Mouse (Mus musculus) lung, adult 2 months (tissue): ENCODE results near the gene Rab8b.

Source experiments
- CTCF ChIP-seq: fragments of 200-500 bp; IDR thresholded peaks from 2 replicates; pipeline ENCODE4 v1.5.1; 2011; ENCODE audit warnings: mild to moderate bottlenecking, low read length, control low read depth; ENCODE audit not compliant: insufficient read depth
- POLR2A ChIP-seq: fragments of 200-500 bp; IDR thresholded peaks from 2 replicates; pipeline ENCODE4 v1.6.1; 2011; ENCODE audit warnings: low read depth, mild to moderate bottlenecking, control low read depth, low read length, borderline replicate concordance; ENCODE audit errors: extremely low read depth

GRCm38 (mm10) chr9:66895995-66896394, 23.5 kb downstream of the Rab8b start:
- TF ChIP-seq POLR2A: no peak
- no peak for TF ChIP-seq CTCF
